Mouse (Mus musculus): ENCODE measurements at regions not wholly inside any gene's neighbourhood (a gene's known extent, or its start where the extent isn't known, plus 50 kb on each side); places are given as distances from the start of the nearest gene placed in this dataset.

DNA sequence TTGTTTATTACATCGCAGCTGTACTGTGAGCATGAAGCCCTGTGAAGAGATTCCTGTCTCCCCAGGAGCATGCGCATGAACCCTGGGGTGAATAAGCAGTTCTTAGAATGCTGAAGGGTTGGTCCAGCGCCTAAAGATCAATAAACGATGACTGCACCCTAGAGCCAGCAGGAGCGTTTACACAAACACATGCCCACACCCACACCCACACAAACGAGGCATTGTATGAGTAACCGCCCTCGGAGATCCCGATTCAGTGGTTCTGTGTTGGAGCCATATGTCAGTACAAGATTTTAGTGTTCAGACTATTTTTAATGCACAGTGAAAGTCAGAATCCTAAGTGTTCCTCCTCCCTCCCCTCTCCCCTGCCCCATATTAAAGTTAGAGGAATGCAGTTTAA, 57.3 kb downstream of the Edn1 start:
- peak; percentile 2 to 15 for DNase-seq (ENCODE audit: low spot score in 2 of 2)

- DNase-seq (ENCODE audit: low spot score in 2 of 2) = no peak
These were observed 66.6 kb downstream of the Edn1 start for GRCm38 (mm10) chr13:42367655-42368554.

GRCm38 (mm10) chr13:42369826-42370225, 68.5 kb downstream of the Edn1 start:
- DNase-seq (ENCODE audit: low spot score in 2 of 2) = no peak

GRCm38 (mm10) chr13:42372201-42372600, 70.9 kb downstream of the Edn1 start:
- DNase-seq (ENCODE audit: low spot score in 2 of 2) = no peak

DNA sequence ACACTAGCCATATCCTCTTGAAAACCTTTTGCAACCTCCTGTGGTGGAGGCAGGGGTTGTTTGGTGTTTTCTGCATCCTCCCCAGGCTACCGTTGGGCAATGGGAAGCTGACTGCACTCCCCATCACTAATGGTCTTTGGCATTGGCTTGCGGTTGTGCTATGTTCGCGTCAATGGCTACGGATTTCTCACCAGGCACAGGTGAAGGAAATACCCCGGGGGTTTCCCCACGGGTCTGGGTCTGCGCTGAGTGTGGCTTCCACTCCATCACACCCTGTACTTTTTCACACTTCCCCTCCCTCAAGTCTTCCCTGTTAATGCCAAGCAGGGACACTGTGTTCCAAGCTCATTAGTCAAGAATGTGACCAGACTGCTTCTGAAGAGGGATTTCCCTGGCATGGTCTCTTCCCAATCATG, 72.9 kb downstream of the Edn1 start:
- no peak for DNase-seq (ENCODE audit: low spot score in 2 of 2)

DNA sequence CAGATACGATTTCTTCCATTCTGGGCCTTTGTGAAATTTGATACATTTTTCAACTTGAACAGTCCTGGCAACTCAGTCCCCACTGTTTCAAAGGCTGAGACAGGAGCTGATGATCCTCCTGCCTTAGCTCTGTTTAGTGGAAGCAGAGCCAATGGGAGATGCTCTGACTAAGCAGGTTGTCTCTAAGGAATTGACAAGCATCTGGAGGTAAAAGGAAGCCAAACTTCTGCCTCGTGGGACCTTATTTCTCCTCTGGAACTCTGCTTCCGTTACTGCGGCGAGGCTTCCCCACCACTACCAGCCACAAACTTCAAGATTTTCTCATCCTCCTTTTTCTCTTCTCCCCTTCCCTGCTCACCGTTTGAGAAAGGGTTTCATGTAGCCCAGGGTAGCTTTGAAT, 78.4 kb downstream of the Edn1 start:
- DNase-seq (ENCODE audit: low spot score in 2 of 2) = no peak

DNA sequence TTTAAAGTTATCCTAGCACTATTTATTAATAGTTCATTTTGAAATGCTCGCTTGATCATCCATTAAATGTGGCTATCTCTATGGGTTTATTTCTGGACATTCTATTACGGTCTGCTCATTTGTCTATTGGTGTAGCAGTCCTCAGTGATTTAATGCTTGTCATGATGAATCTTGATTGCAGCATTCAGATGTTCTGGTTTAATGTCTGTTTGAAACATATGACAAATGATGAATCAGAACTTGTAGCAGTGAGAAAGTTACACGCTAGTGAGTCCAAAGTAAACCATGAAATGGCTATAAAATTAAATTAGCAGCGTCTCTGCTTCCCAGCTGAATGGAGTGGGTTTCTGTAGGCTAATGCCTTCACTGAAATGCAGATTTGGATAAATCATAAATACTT, 81.8 kb downstream of the Edn1 start:
- no peak for DNase-seq (ENCODE audit: low spot score in 2 of 2)

- DNase-seq (ENCODE audit: low spot score in 2 of 2) = no peak
These were observed 89.1 kb downstream of the Edn1 start for GRCm38 (mm10) chr13:42390389-42390788.

GRCm38 (mm10) chr13:42391330-42392005, 90.2 kb downstream of the Edn1 start:
- no peak for DNase-seq (ENCODE audit: low spot score in 2 of 2)

DNA sequence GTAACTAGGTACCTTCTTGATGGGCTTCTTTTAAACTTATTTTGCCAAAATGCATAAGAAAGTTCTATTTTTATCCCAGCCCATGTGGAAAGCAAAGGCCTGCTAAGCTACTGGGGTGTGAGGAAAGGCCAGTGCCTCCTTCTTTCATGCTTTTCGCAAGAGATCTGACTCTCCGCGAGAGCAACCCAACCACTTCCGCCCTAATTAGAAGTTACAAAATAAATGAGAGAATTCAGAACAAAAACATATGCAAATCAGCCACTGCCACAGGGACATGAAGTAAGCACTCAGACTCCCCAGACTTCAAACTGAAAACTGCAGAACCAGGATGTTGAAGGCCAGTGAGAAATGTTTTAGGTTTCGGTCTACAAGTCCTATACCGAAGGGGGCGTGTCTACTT, 91.4 kb downstream of the Edn1 start:
- DNase-seq (ENCODE audit: low spot score in 2 of 2) = no peak

- no peak for DNase-seq (ENCODE audit: low spot score in 2 of 2)
These were observed 93.3 kb downstream of the Edn1 start for GRCm38 (mm10) chr13:42394572-42394971.

DNA sequence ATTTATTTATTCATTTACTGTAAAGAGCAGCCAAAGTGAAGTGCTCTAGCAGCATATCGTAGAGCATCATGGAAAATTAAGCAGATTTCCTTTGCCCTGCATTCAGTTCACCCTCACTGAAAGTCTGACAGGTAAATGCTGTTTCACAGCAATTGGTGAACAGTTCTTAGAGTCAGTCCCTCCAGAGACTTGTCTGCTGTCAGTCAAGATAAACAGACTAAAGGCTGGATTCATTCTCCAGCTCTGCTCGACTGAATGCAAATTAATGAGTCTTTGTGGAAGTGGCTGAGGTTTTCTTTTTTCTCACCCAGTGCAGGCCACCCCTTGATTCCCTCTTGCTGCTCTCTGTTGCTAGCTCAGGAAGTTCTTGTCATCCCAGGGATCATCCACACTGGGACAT, 100.2 kb downstream of the Edn1 start:
- no peak for DNase-seq (ENCODE audit: low spot score in 2 of 2)

GRCm38 (mm10) chr13:42403231-42404020, 102.2 kb downstream of the Edn1 start:
- peak; percentile 71 to 82 for DNase-seq (ENCODE audit: low spot score in 2 of 2)

GRCm38 (mm10) chr13:42412652-42413282, 111.5 kb downstream of the Edn1 start:
- no peak for DNase-seq (ENCODE audit: low spot score in 2 of 2)

DNA sequence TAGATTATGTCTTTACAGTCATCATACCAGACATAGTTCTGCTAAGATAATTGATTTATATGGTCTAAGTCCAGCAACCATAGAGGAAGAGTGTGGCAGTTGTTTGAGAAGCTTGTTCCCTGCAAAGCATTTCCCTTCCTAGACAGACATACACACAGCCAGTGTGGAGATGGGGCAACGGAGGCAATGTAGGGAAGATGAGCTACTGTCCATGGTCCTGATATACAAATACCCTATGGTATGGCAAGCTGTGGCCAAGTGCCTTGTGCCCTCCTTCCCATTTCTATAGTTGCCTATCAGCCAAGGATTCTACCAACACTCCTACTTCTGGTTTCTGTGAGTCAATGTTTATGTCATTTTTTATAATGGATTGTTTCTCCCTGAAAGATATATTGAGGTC, 145.6 kb downstream of the Edn1 start:
- no peak for DNase-seq (ENCODE audit: low spot score in 2 of 2)

DNA sequence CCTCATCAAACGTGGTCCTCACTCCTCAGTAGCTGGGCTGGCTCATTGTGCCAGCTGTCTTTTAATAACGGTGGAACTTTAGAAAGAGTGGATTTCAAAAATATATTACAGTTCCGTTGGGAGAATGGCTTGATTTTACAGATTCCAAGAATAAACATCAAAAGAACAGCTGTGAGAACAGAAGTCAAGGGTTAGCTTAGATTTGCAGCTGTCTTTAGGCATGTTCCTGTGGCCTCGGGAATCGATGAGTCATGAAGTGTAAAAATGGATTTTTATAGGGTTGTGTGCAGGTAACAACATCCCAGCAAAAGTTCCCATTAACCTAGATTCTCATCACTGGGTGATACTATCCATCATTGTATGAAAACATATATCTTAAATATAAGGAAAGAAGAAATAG, 152.4 kb downstream of the Edn1 start:
- no peak for DNase-seq (ENCODE audit: low spot score in 2 of 2)

DNA sequence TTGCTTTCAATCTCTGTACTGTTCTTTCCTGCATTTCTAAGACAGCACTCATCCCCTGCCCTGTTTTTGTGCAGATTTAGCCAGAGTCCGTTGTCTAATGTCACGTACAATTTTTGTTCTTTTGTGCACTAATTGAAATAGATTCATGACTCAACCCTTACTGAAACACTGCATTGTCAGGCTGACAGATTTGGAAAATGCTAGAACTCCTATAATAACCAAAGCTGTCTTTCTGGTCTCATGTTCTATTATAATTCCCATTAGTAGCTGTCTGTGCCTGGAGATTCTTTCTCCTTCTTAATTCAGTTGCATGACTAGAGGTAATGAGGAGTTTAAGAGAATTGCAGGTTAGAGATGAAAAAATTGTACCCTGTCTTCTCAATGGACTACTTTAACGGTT, 158.6 kb downstream of the Edn1 start:
- DNase-seq (ENCODE audit: low spot score in 2 of 2) = no peak

DNA sequence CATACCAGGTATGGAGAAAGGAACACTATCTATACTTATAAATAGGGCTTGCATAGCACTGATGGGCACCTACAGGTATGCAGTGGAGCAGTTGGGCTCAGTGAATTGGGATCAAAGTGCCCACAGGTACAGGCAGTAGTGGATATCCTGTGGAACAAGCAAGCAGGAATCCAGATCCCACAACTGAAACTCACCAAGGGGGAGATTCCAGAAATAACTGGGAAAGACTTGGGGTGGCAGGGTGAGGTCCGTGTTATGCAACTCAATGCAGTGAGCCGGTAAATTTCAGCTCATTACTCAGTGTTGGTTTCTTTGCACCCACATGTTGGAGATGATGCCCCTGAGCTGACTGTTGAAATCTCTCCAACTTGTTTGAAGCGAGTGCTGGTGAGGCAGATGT, 177.5 kb downstream of the Edn1 start:
- DNase-seq (ENCODE audit: low spot score in 2 of 2) = peak in 1 of 2 experiments; percentile 9

- no peak for DNase-seq (ENCODE audit: low spot score in 2 of 2)
These were observed 189.3 kb upstream of the Phactr1 start for GRCm38 (mm10) chr13:42490956-42491680.

GRCm38 (mm10) chr13:42494371-42494770, 186.1 kb upstream of the Phactr1 start:
- no peak for DNase-seq (ENCODE audit: low spot score in 2 of 2)

DNA sequence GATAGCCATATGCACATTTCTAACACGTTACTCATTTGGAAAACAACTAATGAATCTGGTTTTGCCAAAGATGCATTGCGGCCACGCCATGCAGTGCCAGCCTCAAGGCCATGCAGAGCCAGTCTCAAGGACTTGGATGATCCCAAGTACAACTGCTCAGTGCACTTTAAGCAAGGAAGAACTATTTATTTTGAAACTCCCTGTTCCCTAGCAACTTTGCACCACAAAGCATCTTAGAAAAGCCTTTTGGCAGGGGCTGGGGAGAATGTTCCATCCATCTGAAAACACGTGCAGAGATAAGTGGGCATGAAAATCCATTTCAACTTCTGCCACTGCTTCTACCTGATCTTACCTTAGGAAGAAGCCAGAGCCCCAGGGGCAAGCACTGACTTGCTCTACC, 182.1 kb upstream of the Phactr1 start:
- no peak for DNase-seq (ENCODE audit: low spot score in 2 of 2)
